Mouse (Mus musculus): ENCODE results near the gene Nfe2l2. TPM values are rescaled to one million over a fixed set of nuclear protein-coding genes. Genes with fewer than 3 reads are reported as not detected.
A peak's percentile ranks its signal among the peaks of the same experiment; 100 is the strongest.

Nfe2l2 gene
- 47.1 and 55.2 TPM in 2 replicates for total RNA-seq (2014; rRNA removed; ENCODE audit: low replicate concordance)
- 50.1 and 50.4 TPM in 2 replicates for polyA plus RNA-seq (2015; fragmentation: Nextera tagmentation; extraction: Ambion mirVana)

- no peaks in the 10 kb centered on the region; the same call in 1 of the 2 replicates for H3K36me3 ChIP-seq (replicated peaks; ENCODE audit: control insufficient read depth, insufficient read depth, low read length)
- under 1% methylated on average over 58 of the region's 58 CpGs for WGBS
- 0 out of 2 replicates have a peak, but pooled peaks cover 4% of the 10 kb centered on the region for H3K9me3 ChIP-seq (replicated peaks; ENCODE audit: control insufficient read depth, low read length)
- H3K4me1 ChIP-seq (ENCODE audit: control insufficient read depth, insufficient read depth) = peaks cover 44% of the 10 kb centered on the region
- no peaks in the 10 kb centered on the region for H3K27me3 ChIP-seq (ENCODE audit: control insufficient read depth, insufficient read depth, low read length)
- peak within 1 kb of the TSS; percentile 75 for H3K4me2 ChIP-seq (ENCODE audit: low read depth, low read length)
- DNase-seq (ENCODE audit: low spot score) = peak; percentile 97
- TF ChIP-seq CTCF (IDR thresholded peaks at IDR 0.05; ENCODE audit: low read depth) (peak; percentile 54), EP300 (IDR thresholded peaks at IDR 0.05; ENCODE audit: low read depth) (peak; percentile 44; the same call in 1 of the 2 replicates)
- peak; percentile 90 for ATAC-seq (ENCODE audit: insufficient read depth, low read depth)
- peak within 1 kb of the TSS; percentile 81 for H3K4me3 ChIP-seq (ENCODE audit: low read depth, low read length)
- H3K27ac ChIP-seq (ENCODE audit: low read depth) = peak within 1 kb of the TSS; percentile 100
- peak within 1 kb of the TSS; percentile 96 for H3K9ac ChIP-seq (replicated peaks; ENCODE audit: low read depth, low read length)
These were observed at the start of gene Nfe2l2 for GRCm38 (mm10) chr2:75704234-75705161. TSS of gene Nfe2l2 (minus strand) at chr2:75704641.

- ATAC-seq (ENCODE audit: insufficient read depth, low read depth) = no peak
- 85% methylated on average over 22 of the region's 22 CpGs for WGBS
- TF ChIP-seq CTCF (IDR thresholded peaks at IDR 0.05; ENCODE audit: low read depth) = no peak
- no peak for TF ChIP-seq EP300 (IDR thresholded peaks at IDR 0.05; ENCODE audit: low read depth)
These were observed 48.1 kb upstream of the Nfe2l2 start for GRCm38 (mm10) chr2:75752306-75753175.

GRCm38 (mm10) chr2:75751896-75752295 is 47.5 kb upstream of the Nfe2l2 start:
- Histone ChIP-seq H3K4me3 (ENCODE audit: low read depth, low read length) (no peak overlapping the region), H3K9me3 (replicated peaks; ENCODE audit: control insufficient read depth, low read length) (no peaks in the 10 kb centered on the region), H3K4me1 (ENCODE audit: control insufficient read depth, insufficient read depth) (0 out of 2 replicates have a peak, but pooled peaks cover under 1% of the 10 kb centered on the region), H3K27ac (ENCODE audit: low read depth) (no peak overlapping the region), H3K4me2 (ENCODE audit: low read depth, low read length) (no peak overlapping the region), H3K9ac (replicated peaks; ENCODE audit: low read depth, low read length) (no peak overlapping the region), H3K36me3 (replicated peaks; ENCODE audit: control insufficient read depth, insufficient read depth, low read length) (no peaks in the 10 kb centered on the region), H3K27me3 (ENCODE audit: control insufficient read depth, insufficient read depth, low read length) (no peaks in the 10 kb centered on the region)
- no peak for DNase-seq (ENCODE audit: low spot score)
- no peak for ATAC-seq (ENCODE audit: insufficient read depth, low read depth)
- no peak for TF ChIP-seq EP300 (IDR thresholded peaks at IDR 0.05; ENCODE audit: low read depth)
- WGBS = 48% methylated on average over 6 of the region's 6 CpGs

More at GRCm38 (mm10) chr2:75752306-75753175, 48.1 kb upstream of the Nfe2l2 start:
- H3K27me3 ChIP-seq (ENCODE audit: control insufficient read depth, insufficient read depth, low read length) = no peaks in the 10 kb centered on the region
- no peak overlapping the region for H3K9ac ChIP-seq (replicated peaks; ENCODE audit: low read depth, low read length)
- no peak overlapping the region for H3K27ac ChIP-seq (ENCODE audit: low read depth)
- H3K4me3 ChIP-seq (ENCODE audit: low read depth, low read length) = no peak overlapping the region
- H3K4me2 ChIP-seq (ENCODE audit: low read depth, low read length) = no peak overlapping the region
- DNase-seq (ENCODE audit: low spot score) = no peak
- H3K36me3 ChIP-seq (replicated peaks; ENCODE audit: control insufficient read depth, insufficient read depth, low read length) = no peaks in the 10 kb centered on the region
- H3K9me3 ChIP-seq (replicated peaks; ENCODE audit: control insufficient read depth, low read length) = no peaks in the 10 kb centered on the region
- 0 out of 2 replicates have a peak, but pooled peaks cover 6% of the 10 kb centered on the region for H3K4me1 ChIP-seq (ENCODE audit: control insufficient read depth, insufficient read depth)

- Histone ChIP-seq H3K9me3 (replicated peaks; ENCODE audit: control insufficient read depth, low read length) (no peaks in the 10 kb centered on the region), H3K27me3 (ENCODE audit: control insufficient read depth, insufficient read depth, low read length) (no peaks in the 10 kb centered on the region), H3K4me1 (ENCODE audit: control insufficient read depth, insufficient read depth) (no peaks in the 10 kb centered on the region), H3K4me3 (ENCODE audit: low read depth, low read length) (no peak overlapping the region), H3K36me3 (replicated peaks; ENCODE audit: control insufficient read depth, insufficient read depth, low read length) (no peaks in the 10 kb centered on the region), H3K27ac (ENCODE audit: low read depth) (no peak overlapping the region), H3K4me2 (ENCODE audit: low read depth, low read length) (no peak overlapping the region), H3K9ac (replicated peaks; ENCODE audit: low read depth, low read length) (no peak overlapping the region)
- no peak for TF ChIP-seq EP300 (IDR thresholded peaks at IDR 0.05; ENCODE audit: low read depth)
- no peak for TF ChIP-seq CTCF (IDR thresholded peaks at IDR 0.05; ENCODE audit: low read depth)
- 82% methylated on average over 10 of the region's 10 CpGs for WGBS
- ATAC-seq (ENCODE audit: insufficient read depth, low read depth) = no peak
- DNase-seq (ENCODE audit: low spot score) = no peak
These were observed 46.4 kb upstream of the Nfe2l2 start for GRCm38 (mm10) chr2:75750869-75751268.

GRCm38 (mm10) chr2:75750043-75750718 is 45.7 kb upstream of the Nfe2l2 start:
- Histone ChIP-seq H3K27ac (ENCODE audit: low read depth) (no peak overlapping the region), H3K36me3 (replicated peaks; ENCODE audit: control insufficient read depth, insufficient read depth, low read length) (no peaks in the 10 kb centered on the region), H3K27me3 (ENCODE audit: control insufficient read depth, insufficient read depth, low read length) (no peaks in the 10 kb centered on the region), H3K9me3 (replicated peaks; ENCODE audit: control insufficient read depth, low read length) (no peaks in the 10 kb centered on the region), H3K4me1 (ENCODE audit: control insufficient read depth, insufficient read depth) (no peaks in the 10 kb centered on the region), H3K4me3 (ENCODE audit: low read depth, low read length) (no peak overlapping the region), H3K9ac (replicated peaks; ENCODE audit: low read depth, low read length) (no peak overlapping the region), H3K4me2 (ENCODE audit: low read depth, low read length) (no peak overlapping the region)
- no peak for TF ChIP-seq CTCF (IDR thresholded peaks at IDR 0.05; ENCODE audit: low read depth)
- no peak for TF ChIP-seq EP300 (IDR thresholded peaks at IDR 0.05; ENCODE audit: low read depth)
- WGBS = 84% methylated on average over 2 of the region's 2 CpGs
- DNase-seq (ENCODE audit: low spot score) (no peak), ATAC-seq (ENCODE audit: insufficient read depth, low read depth) (no peak)

Measured in heart, postnatal 0 days (tissue).